Mouse (Mus musculus): ENCODE results near the gene Sun5. TPM values are rescaled to one million over a fixed set of nuclear protein-coding genes. Genes with fewer than 3 reads are reported as not detected.

Sun5 gene
- polyA plus RNA-seq (2015; fragmentation: Nextera tagmentation; extraction: Ambion mirVana) = not detected in 2 replicates

GRCm38 (mm10) chr2:153870984-153871383 is at the start of gene Sun5:
Gene Sun5, minus strand, starts transcription at chr2:153871084.
- ATAC-seq (ENCODE audit: insufficient number of reproducible peaks, low FRiP score, low TSS enrichment, low read depth) = no peak
- H3K27ac ChIP-seq (replicated peaks) = no peak within 1 kb of the TSS
- H3K4me1 ChIP-seq = no peaks in the 10 kb centered on the region
- H3K4me3 ChIP-seq (replicated peaks) = no peak within 1 kb of the TSS
- H3K9me3 ChIP-seq (replicated peaks) = no peaks in the 10 kb centered on the region
- H3K36me3 ChIP-seq = no peaks in the 10 kb centered on the region
- H3K4me2 ChIP-seq (replicated peaks) = no peak within 1 kb of the TSS
- no peaks in the 10 kb centered on the region for H3K27me3 ChIP-seq
- H3K9ac ChIP-seq = no peak within 1 kb of the TSS
- 84% methylated on average over 4 of the region's 4 CpGs for WGBS

DNA sequence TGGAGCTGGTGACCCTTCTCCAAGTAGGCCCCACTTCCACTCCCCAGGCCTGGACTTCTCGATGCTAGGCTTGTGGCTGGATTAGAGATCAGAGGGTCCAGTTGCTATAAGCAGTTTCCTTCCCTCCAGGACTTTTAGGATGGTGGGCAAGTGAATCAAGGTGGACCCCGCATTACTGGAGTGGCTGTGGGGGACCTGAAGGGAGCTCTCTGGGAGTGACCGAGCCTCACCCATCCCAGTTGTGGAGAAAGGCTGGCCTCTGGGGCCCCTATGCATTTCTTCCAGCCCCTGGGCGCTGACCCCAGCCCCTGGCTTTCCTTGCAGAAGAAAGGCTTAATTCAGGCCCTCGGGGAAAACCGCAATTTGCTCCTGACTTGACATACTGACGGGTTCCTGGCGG is 47.0 kb upstream of the Sun5 start, which contains the start of gene Bpifb3:
TSS of gene Bpifb3 (plus strand) at position 301 of the 400 bp plus-strand sequence.
- Histone ChIP-seq H3K9me3 (replicated peaks) (no peaks in the 10 kb centered on the region), H3K27me3 (no peaks in the 10 kb centered on the region), H3K27ac (replicated peaks) (no peak within 1 kb of the TSS), H3K4me1 (peaks cover 3% of the 10 kb centered on the region; the same call in 1 of the 2 replicates), H3K36me3 (no peaks in the 10 kb centered on the region), H3K4me2 (replicated peaks) (no peak within 1 kb of the TSS), H3K9ac (no peak within 1 kb of the TSS), H3K4me3 (replicated peaks) (no peak within 1 kb of the TSS)
- ATAC-seq (ENCODE audit: insufficient number of reproducible peaks, low FRiP score, low TSS enrichment, low read depth) = no peak
- 59% methylated on average over 8 of the region's 8 CpGs for WGBS

DNA sequence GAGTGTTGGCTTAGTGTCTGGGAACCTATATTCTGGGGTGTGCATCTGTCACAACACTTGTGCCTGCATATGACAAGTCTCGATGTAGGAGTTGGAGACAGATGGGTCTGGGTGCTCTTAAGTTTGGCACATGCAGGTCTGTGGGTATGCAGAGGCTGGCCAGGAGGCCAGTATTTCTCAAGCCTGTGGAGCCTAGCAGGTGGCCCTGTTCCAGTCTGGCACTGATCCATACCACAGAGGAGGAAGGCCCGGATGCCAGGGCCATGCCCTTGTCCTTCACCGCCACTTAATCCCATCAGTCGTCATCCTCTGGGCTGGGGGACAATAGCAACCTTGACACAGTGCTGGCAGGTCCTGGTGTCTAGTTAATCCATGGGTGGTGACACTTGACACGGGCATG is 43.3 kb upstream of the Sun5 start:
- WGBS = 62% methylated on average over 5 of the region's 5 CpGs
- H3K36me3 ChIP-seq = no peaks in the 10 kb centered on the region
- H3K27me3 ChIP-seq = no peaks in the 10 kb centered on the region
- H3K4me1 ChIP-seq = peaks cover 3% of the 10 kb centered on the region; the same call in 1 of the 2 replicates
- H3K27ac ChIP-seq (replicated peaks) = no peak overlapping the region
- H3K9ac ChIP-seq = no peak overlapping the region
- H3K4me3 ChIP-seq (replicated peaks) = no peak overlapping the region
- H3K9me3 ChIP-seq (replicated peaks) = no peaks in the 10 kb centered on the region
- no peak for ATAC-seq (ENCODE audit: insufficient number of reproducible peaks, low FRiP score, low TSS enrichment, low read depth)
- H3K4me2 ChIP-seq (replicated peaks) = no peak overlapping the region

- Histone ChIP-seq H3K9me3 (replicated peaks) (no peaks in the 10 kb centered on the region), H3K27me3 (no peaks in the 10 kb centered on the region), H3K4me1 (no peaks in the 10 kb centered on the region), H3K36me3 (no peaks in the 10 kb centered on the region), H3K9ac (no peak overlapping the region), H3K4me3 (replicated peaks) (no peak overlapping the region), H3K27ac (replicated peaks) (no peak overlapping the region), H3K4me2 (replicated peaks) (no peak overlapping the region)
- 88% methylated on average over 4 of the region's 4 CpGs for WGBS
- ATAC-seq (ENCODE audit: insufficient number of reproducible peaks, low FRiP score, low TSS enrichment, low read depth) = no peak
These were observed 35.7 kb upstream of the Sun5 start for GRCm38 (mm10) chr2:153906626-153907025.

- Histone ChIP-seq H3K4me3 (replicated peaks) (no peak overlapping the region), H3K36me3 (no peaks in the 10 kb centered on the region), H3K4me2 (replicated peaks) (no peak overlapping the region), H3K27me3 (no peaks in the 10 kb centered on the region), H3K9me3 (replicated peaks) (no peaks in the 10 kb centered on the region), H3K4me1 (no peaks in the 10 kb centered on the region), H3K9ac (no peak overlapping the region), H3K27ac (replicated peaks) (no peak overlapping the region)
- no peak for ATAC-seq (ENCODE audit: insufficient number of reproducible peaks, low FRiP score, low TSS enrichment, low read depth)
- 75% methylated on average over 6 of the region's 6 CpGs for WGBS
These were observed 31.8 kb upstream of the Sun5 start for GRCm38 (mm10) chr2:153902726-153903125.

DNA sequence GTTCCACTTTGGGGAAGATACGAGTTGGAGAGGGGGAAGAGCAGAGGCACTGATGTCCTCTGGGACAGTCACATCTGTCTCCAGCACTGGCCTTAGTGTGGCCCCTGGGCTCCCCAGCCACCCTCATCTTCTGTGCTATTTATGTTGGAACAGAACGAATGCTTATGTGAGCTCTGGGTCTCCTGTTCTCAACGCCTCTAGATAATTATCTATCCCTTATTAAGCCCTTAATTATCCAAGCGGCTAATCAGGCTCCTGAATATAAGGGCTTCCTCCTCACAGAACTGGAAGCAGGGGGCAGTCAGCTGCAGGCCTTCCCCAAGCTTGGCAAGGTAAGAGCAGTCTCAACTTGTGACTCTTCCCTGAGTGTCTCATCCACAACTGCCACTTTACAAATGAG is 29.2 kb upstream of the Sun5 start, which contains the start of gene Bpifb6:
TSS of gene Bpifb6 (plus strand) at position 301 of the 400 bp plus-strand sequence.
- no peak within 1 kb of the TSS for H3K9ac ChIP-seq
- H3K27ac ChIP-seq (replicated peaks) = no peak within 1 kb of the TSS
- H3K4me3 ChIP-seq (replicated peaks) = no peak within 1 kb of the TSS
- H3K27me3 ChIP-seq = no peaks in the 10 kb centered on the region; the same call in 1 of the 2 replicates
- no peaks in the 10 kb centered on the region for H3K9me3 ChIP-seq (replicated peaks)
- 53% methylated on average over 4 of the region's 4 CpGs for WGBS
- no peaks in the 10 kb centered on the region for H3K36me3 ChIP-seq
- ATAC-seq (ENCODE audit: insufficient number of reproducible peaks, low FRiP score, low TSS enrichment, low read depth) = no peak
- H3K4me1 ChIP-seq = no peaks in the 10 kb centered on the region
- H3K4me2 ChIP-seq (replicated peaks) = no peak within 1 kb of the TSS

DNA sequence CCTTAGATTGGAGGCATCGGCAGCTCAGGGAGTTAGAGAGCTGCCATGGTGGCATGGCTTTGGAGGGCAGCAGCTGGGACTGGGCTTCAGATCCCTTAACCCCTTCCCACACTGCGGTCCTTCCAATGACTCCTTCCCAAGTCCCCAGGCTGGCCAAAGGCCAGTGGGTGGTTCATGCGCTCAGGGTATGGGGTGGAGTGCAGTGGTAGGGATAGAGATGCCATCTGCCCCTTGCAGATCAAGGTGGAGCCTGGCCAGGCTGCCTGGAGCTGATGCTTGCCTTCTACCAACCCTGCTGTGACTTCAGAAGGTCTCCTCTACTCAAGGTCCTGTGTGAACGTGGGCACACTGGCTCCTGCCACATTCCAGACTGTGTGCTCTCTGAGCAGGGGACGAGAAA is 28.2 kb upstream of the Sun5 start:
- H3K4me1 ChIP-seq = no peaks in the 10 kb centered on the region
- 85% methylated on average over 5 of the region's 5 CpGs for WGBS

DNA sequence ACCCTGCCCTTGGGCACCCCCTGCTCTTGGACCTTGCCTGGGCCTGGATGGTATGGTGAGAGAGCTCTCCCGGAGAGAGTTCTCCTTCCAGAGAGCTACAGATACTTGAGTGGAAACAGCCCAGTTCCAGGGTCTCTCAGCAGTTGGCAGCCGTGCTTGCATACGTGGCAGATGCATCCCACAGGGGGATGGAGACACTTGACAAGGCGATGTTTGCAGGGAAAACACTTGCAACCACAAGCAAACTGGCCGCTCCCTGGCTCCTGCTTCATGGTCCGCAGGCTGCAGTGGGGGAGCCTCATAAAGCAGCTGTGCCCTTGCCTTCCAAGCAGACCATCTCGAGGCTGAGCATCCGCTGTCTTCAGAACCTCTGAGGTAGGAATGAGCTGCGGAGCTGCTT is 3.9 kb upstream of the Sun5 start, which contains the start of gene Bpifb2:
TSS of gene Bpifb2 (plus strand) at position 301 of the 400 bp plus-strand sequence.
- Histone ChIP-seq H3K9me3 (replicated peaks) (no peaks in the 10 kb centered on the region), H3K4me2 (replicated peaks) (no peak within 1 kb of the TSS), H3K4me3 (replicated peaks) (no peak within 1 kb of the TSS), H3K27ac (replicated peaks) (no peak within 1 kb of the TSS), H3K4me1 (no peaks in the 10 kb centered on the region), H3K27me3 (no peaks in the 10 kb centered on the region), H3K36me3 (no peaks in the 10 kb centered on the region), H3K9ac (no peak within 1 kb of the TSS)
- WGBS = 64% methylated on average over 9 of the region's 9 CpGs
- ATAC-seq (ENCODE audit: insufficient number of reproducible peaks, low FRiP score, low TSS enrichment, low read depth) = no peak

More for the DNA sequence above, 28.2 kb upstream of the Sun5 start:
- no peak overlapping the region for H3K9ac ChIP-seq
- H3K9me3 ChIP-seq (replicated peaks) = no peaks in the 10 kb centered on the region
- H3K27ac ChIP-seq (replicated peaks) = no peak overlapping the region
- no peak overlapping the region for H3K4me2 ChIP-seq (replicated peaks)
- H3K36me3 ChIP-seq = no peaks in the 10 kb centered on the region
- no peak overlapping the region for H3K4me3 ChIP-seq (replicated peaks)
- no peak for ATAC-seq (ENCODE audit: insufficient number of reproducible peaks, low FRiP score, low TSS enrichment, low read depth)
- H3K27me3 ChIP-seq = no peaks in the 10 kb centered on the region; the same call in 1 of the 2 replicates

DNA sequence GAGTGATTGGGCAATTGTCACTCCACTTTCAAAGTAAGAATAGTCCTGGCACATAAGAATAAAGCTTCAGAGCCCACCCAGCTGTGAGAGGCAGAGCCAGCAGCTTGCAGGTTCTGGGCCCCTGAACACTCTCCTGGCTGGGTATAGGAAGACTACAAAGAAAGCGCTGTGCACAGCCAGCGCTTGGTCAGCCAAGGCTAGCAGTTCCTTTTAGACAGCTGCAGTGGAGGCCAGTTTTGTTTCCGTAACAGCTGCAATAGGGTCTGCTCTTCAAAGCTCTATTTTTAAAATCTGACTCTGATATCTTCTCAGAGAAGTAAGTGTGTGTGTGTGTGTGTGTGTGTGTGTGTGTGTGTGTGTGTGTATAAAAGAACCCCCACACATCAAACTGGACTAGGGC is 8.9 kb downstream of the Sun5 start:
- no peak overlapping the region for H3K9ac ChIP-seq
- no peak; the same call in 1 of the 2 replicates for ATAC-seq (ENCODE audit: insufficient number of reproducible peaks, low FRiP score, low TSS enrichment, low read depth)
- no peaks in the 10 kb centered on the region for H3K36me3 ChIP-seq
- H3K27ac ChIP-seq (replicated peaks) = no peak overlapping the region
- H3K9me3 ChIP-seq (replicated peaks) = no peaks in the 10 kb centered on the region
- 0 out of 2 replicates have a peak, but pooled peaks cover 3% of the 10 kb centered on the region for H3K4me1 ChIP-seq
- H3K4me3 ChIP-seq (replicated peaks) = no peak overlapping the region
- H3K27me3 ChIP-seq = no peaks in the 10 kb centered on the region
- 68% methylated on average over 3 of the region's 3 CpGs for WGBS
- no peak overlapping the region for H3K4me2 ChIP-seq (replicated peaks)

DNA sequence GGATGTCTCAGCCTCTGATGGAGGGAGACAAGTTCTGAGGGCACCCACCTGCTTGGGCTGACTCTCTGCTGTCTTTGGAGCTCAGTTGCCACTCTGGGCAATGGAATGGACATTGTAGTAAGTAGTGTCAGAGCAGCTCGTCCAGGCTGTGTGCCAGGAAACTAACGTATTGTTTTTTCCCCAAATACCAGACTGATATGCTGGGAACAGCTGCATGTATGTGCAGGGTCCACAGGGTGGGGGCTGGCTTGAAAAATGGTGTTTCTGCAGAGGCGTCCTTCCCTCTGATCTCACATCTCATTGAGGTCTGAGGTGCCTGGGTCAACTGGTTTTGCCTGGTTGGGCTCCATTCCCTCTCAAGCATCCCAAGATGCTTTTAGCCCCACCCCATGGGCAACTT is 10.2 kb downstream of the Sun5 start:
- Histone ChIP-seq H3K27ac (replicated peaks) (no peak overlapping the region), H3K36me3 (no peaks in the 10 kb centered on the region), H3K9me3 (replicated peaks) (no peaks in the 10 kb centered on the region), H3K4me1 (0 out of 2 replicates have a peak, but pooled peaks cover 3% of the 10 kb centered on the region), H3K27me3 (no peaks in the 10 kb centered on the region), H3K9ac (no peak overlapping the region), H3K4me2 (replicated peaks) (no peak overlapping the region), H3K4me3 (replicated peaks) (no peak overlapping the region)
- peak; percentile 37; the same call in 1 of the 2 replicates for ATAC-seq (ENCODE audit: insufficient number of reproducible peaks, low FRiP score, low TSS enrichment, low read depth)
- 63% methylated on average over 3 of the region's 3 CpGs for WGBS

GRCm38 (mm10) chr2:153860315-153860714 is 10.6 kb downstream of the Sun5 start:
- 80% methylated on average over 11 of the region's 11 CpGs for WGBS
- no peak for ATAC-seq (ENCODE audit: insufficient number of reproducible peaks, low FRiP score, low TSS enrichment, low read depth)
- H3K27ac ChIP-seq (replicated peaks) = no peak overlapping the region

GRCm38 (mm10) chr2:153859581-153859980 is 11.3 kb downstream of the Sun5 start:
- no peak overlapping the region for H3K9ac ChIP-seq
- H3K27me3 ChIP-seq = no peaks in the 10 kb centered on the region
- no peak overlapping the region for H3K4me3 ChIP-seq (replicated peaks)
- H3K4me2 ChIP-seq (replicated peaks) = no peak overlapping the region
- ATAC-seq (ENCODE audit: insufficient number of reproducible peaks, low FRiP score, low TSS enrichment, low read depth) = no peak
- no peaks in the 10 kb centered on the region for H3K36me3 ChIP-seq
- WGBS = 54% methylated on average over 2 of the region's 2 CpGs
- H3K4me1 ChIP-seq = 0 out of 2 replicates have a peak, but pooled peaks cover 3% of the 10 kb centered on the region
- H3K9me3 ChIP-seq (replicated peaks) = no peaks in the 10 kb centered on the region
- H3K27ac ChIP-seq (replicated peaks) = no peak overlapping the region

More at GRCm38 (mm10) chr2:153860315-153860714, 10.6 kb downstream of the Sun5 start:
- no peaks in the 10 kb centered on the region for H3K9me3 ChIP-seq (replicated peaks)
- 0 out of 2 replicates have a peak, but pooled peaks cover 3% of the 10 kb centered on the region for H3K4me1 ChIP-seq
- no peaks in the 10 kb centered on the region for H3K27me3 ChIP-seq
- no peak overlapping the region for H3K9ac ChIP-seq
- no peak overlapping the region for H3K4me2 ChIP-seq (replicated peaks)
- no peaks in the 10 kb centered on the region for H3K36me3 ChIP-seq
- no peak overlapping the region for H3K4me3 ChIP-seq (replicated peaks)
